In the genomic region with DNA sequence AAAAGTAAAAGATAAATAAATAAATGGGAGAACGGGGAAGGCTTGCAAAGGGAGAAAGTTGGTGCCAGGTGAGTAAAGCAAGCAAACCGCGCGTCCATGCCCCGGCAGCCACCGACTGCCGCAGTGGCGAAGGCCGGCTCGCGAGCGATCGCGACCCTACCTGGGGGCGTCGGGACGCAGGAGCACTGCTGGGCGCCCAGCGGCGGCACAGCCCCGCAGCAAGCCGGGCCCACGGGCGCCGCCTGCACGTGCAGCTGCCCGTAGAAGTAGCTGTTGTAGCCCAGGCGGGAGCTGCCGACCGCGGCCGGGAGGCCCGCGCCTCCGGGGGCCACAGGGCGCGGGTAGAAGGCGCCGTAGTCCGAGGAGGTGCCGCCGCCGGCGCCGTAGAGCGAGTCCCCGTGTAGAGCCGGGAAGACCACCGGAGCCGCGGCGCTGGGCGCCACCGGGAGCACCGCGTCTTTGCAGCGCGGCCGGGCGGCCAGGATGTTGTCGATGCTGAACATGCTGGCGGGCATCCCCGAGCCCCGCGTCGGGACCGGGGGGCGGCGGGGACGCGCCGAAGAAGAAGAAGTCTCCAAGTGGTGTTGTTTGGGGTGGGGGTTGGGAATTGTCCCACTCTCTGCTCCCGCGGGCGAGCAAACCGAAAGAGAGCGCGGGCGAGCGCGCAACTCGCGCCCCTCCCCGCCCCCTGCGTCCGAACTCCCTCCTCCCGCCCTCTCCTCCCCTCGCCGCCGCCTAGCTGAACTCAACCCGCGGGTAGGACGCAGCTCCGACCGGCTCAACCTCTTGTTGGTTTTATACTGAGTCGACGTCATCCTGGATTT, we compare ENCODE assay signal across 9 mouse cellular contexts. TPM values are rescaled to one million over a fixed set of nuclear protein-coding genes. Genes with fewer than 3 reads are reported as not detected.
DNase-seq lines count a peak whose midpoint lies in the region; TF ChIP-seq lines count a peak whose summit lies in the region.
"Had no signal": no experiment of that assay in that cellular context is flagged by ENCODE, and none has a peak within 500 bp of the region (broad histone marks: within the 10 kb centered on the region; RNA-seq: fewer than 3 reads in every experiment).

TSS of gene Gsc (minus strand) at position 730 of the 824 bp plus-strand sequence.

- DNase-seq in kidney, adult 2 months, result peak; percentile 38
- DNase-seq in kidney, adult 18-20 months, result no peak
- DNase-seq in adrenal gland, postnatal 36 days, result peak; percentile 33 to 43
- DNase-seq in gastrocnemius, postnatal 4 days (ENCODE audit: low spot score in 2 of 2), result peak; percentile 35 to 60
- DNase-seq in kidney, postnatal 14 days, result peak; percentile 44
- DNase-seq in midbrain, embryonic 10.5 days (ENCODE audit: low spot score), result peak; percentile 81
- no peak for DNase-seq in frontal cortex, postnatal 36 days (ENCODE audit: low spot score in 2 of 2)
- no peak for DNase-seq in cerebellum, adult 9-10 months

- no peak for TF ChIP-seq CTCF in kidney, adult 2 months (conservative IDR thresholded peaks at IDR 0.05; ENCODE audit: insufficient read depth, insufficient read length, low read depth, low read length)

- no peak within 1 kb of the TSS for H3K27ac ChIP-seq in kidney, adult 2 months (ENCODE audit: insufficient read depth, low read depth, low read length)
- H3K27ac ChIP-seq in midbrain, embryonic 10.5 days (replicated peaks), result peak within 1 kb of the TSS; percentile 69
- H3K27ac ChIP-seq: macrophage had no signal

- no peaks in the 10 kb centered on the region for H3K4me1 ChIP-seq in kidney, adult 2 months (ENCODE audit: control insufficient read depth, insufficient read depth, low read length)
- peaks cover 67% of the 10 kb centered on the region for H3K4me1 ChIP-seq in midbrain, embryonic 10.5 days

- H3K9me3 ChIP-seq in midbrain, embryonic 10.5 days (replicated peaks), result no peaks in the 10 kb centered on the region

- 1% methylated on average over 94 of the region's 97 CpGs for WGBS in kidney, adult 2 months
- WGBS in midbrain, embryonic 10.5 days, result 0% methylated on average over 97 of the region's 97 CpGs

- peaks cover 22% of the 10 kb centered on the region for H3K27me3 ChIP-seq in kidney, adult 2 months (replicated peaks; ENCODE audit: control insufficient read depth, insufficient read depth, low read length)
- H3K27me3 ChIP-seq in midbrain, embryonic 10.5 days (ENCODE audit: low read depth, poor library complexity, severe bottlenecking), result peaks cover 100% of the 10 kb centered on the region

- no peak for TF ChIP-seq POLR2A in kidney, adult 2 months (IDR thresholded peaks at IDR 0.05; ENCODE audit: low read depth, low read length)

- H3K4me3 ChIP-seq in kidney, adult 2 months (ENCODE audit: insufficient read depth, low read depth, low read length), result peak within 1 kb of the TSS; percentile 44
- peak within 1 kb of the TSS; percentile 63 for H3K4me3 ChIP-seq in midbrain, embryonic 10.5 days

- no peaks in the 10 kb centered on the region for H3K36me3 ChIP-seq in kidney, adult 2 months (ENCODE audit: control insufficient read depth, insufficient read depth, low read length)
- no peaks in the 10 kb centered on the region for H3K36me3 ChIP-seq in midbrain, embryonic 10.5 days

RNA-seq across cellular contexts. Expression of gene Gsc, which starts in this region (rescaled TPM):
- 0.10 TPM in 1 of 2 replicates, not detected in the other for polyA plus RNA-seq in kidney, adult 2 months (2012; rRNA removed)
- total RNA-seq in adrenal gland, postnatal 36 days (2021), result not detected
- 1 to 10 TPM in 1 of 2 experiments, under 1 TPM in 1; 0.41 to 1.3 TPM for total RNA-seq in gastrocnemius, postnatal 4 days (2021)
- polyA plus RNA-seq in midbrain, embryonic 10.5 days (2016; fragmentation: Nextera tagmentation; extraction: Ambion mirVana), result 0.24 and 0.27 TPM in 2 replicates
- polyA plus RNA-seq: macrophage had no signal

Comparison
In these comparisons a context has a peak if more than half of its experiments do, and no peak if none do; other contexts are left out.
1. DNase-seq: peak in gastrocnemius, postnatal 4 days (2 of 2) and kidney, postnatal 14 days (single experiment); none in kidney, adult 18-20 months (single experiment), frontal cortex, postnatal 36 days (0 of 2) and cerebellum, adult 9-10 months (single experiment).
2. Peak in DNase-seq and H3K4me3 ChIP-seq in kidney, adult 2 months; RNA of the gene not detected or under 1 TPM.
3. Peak in DNase-seq in adrenal gland, postnatal 36 days; RNA of the gene not detected or under 1 TPM.
4. Peak in DNase-seq, H3K4me3 ChIP-seq and H3K27ac ChIP-seq in midbrain, embryonic 10.5 days; RNA of the gene not detected or under 1 TPM.